Comparison of ENCODE assay signal across 22 mouse cellular contexts in the genomic region with DNA sequence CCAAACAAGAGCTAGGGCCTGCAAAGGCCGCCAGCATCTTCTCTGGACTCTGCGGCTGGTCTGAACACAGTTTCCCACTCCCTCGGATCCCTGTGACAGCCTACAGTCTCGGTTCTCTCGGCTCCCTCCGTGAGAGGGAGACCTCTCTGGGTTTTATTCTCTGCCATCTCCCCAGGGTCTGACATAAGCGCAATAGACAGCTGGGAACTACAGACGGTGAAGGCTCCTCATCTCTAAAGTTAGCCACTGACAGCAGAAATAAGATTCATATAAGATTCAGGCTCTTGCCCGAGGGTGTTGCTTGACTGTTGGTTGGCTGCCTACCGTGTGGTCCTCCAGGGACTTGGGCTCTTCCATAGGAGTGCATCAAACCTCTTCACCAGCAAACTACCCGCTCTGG. TPM values are rescaled to one million over a fixed set of nuclear protein-coding genes. Genes with fewer than 3 reads are reported as not detected.
DNase-seq lines count a peak whose midpoint lies in the region; ATAC-seq lines count a peak whose summit lies in the region.
"Had no signal": no experiment of that assay in that cellular context is flagged by ENCODE, and none has a peak within 500 bp of the region (broad histone marks: within the 10 kb centered on the region; RNA-seq: fewer than 3 reads in every experiment).

No protein-coding gene starts in this region.

- H3K4me3 ChIP-seq in forebrain, embryonic 12.5 days (replicated peaks): no peak overlapping the region
- H3K4me3 ChIP-seq in forebrain, embryonic 14.5 days (ENCODE audit: low read depth, low read length): no peak overlapping the region
- no peak overlapping the region for H3K4me3 ChIP-seq in hindbrain, embryonic 13.5 days
- H3K4me3 ChIP-seq in hindbrain, embryonic 14.5 days (replicated peaks; ENCODE audit: low read length): no peak overlapping the region
- no peak overlapping the region for H3K4me3 ChIP-seq in neural tube, embryonic 12.5 days
- no peak overlapping the region for H3K4me3 ChIP-seq in stomach, embryonic 16.5 days (replicated peaks; ENCODE audit: low read length)
- H3K4me3 ChIP-seq: hindbrain, embryonic 15.5 days; limb, embryonic 13.5 days; lung, embryonic 15.5 days; midbrain, embryonic 10.5 days had no signal

- no peak overlapping the region for H3K9ac ChIP-seq in forebrain, embryonic 12.5 days
- H3K9ac ChIP-seq in forebrain, embryonic 14.5 days (ENCODE audit: low read length): no peak overlapping the region
- no peak overlapping the region for H3K9ac ChIP-seq in hindbrain, embryonic 13.5 days
- H3K9ac ChIP-seq in hindbrain, embryonic 14.5 days: no peak overlapping the region
- H3K9ac ChIP-seq in neural tube, embryonic 12.5 days: 0 out of 2 replicates have a peak overlapping the region, but pooled peaks have one; percentile 18
- 0 out of 2 replicates have a peak overlapping the region, but pooled peaks have one; percentile 17 for H3K9ac ChIP-seq in stomach, embryonic 16.5 days (ENCODE audit: low read length)
- H3K9ac ChIP-seq: hindbrain, embryonic 15.5 days; limb, embryonic 13.5 days; lung, embryonic 15.5 days had no signal

- peaks cover 97% of the 10 kb centered on the region for H3K36me3 ChIP-seq in forebrain, embryonic 12.5 days (replicated peaks)
- H3K36me3 ChIP-seq in forebrain, embryonic 14.5 days (ENCODE audit: control insufficient read depth, insufficient read depth, low read length): peaks cover 97% of the 10 kb centered on the region
- H3K36me3 ChIP-seq in hindbrain, embryonic 13.5 days: peaks cover 97% of the 10 kb centered on the region
- peaks cover 96% of the 10 kb centered on the region for H3K36me3 ChIP-seq in hindbrain, embryonic 14.5 days (replicated peaks; ENCODE audit: control insufficient read depth, insufficient read depth)
- H3K36me3 ChIP-seq in neural tube, embryonic 12.5 days: peaks cover 97% of the 10 kb centered on the region
- peaks cover 23% of the 10 kb centered on the region for H3K36me3 ChIP-seq in stomach, embryonic 16.5 days (ENCODE audit: control insufficient read depth, insufficient read depth, low read length)

- no peak for DNase-seq in forebrain, embryonic 14.5 days (ENCODE audit: low spot score)
- no peak for DNase-seq in hindbrain, embryonic 14.5 days (ENCODE audit: low spot score)
- DNase-seq in neural tube, embryonic 10.5 days (ENCODE audit: extremely low spot score, low spot score): no peak
- no peak for DNase-seq in yolk sac, embryonic 10.5 days (ENCODE audit: low spot score)
- DNase-seq: cerebellum, postnatal 10 days; gastrocnemius, postnatal 36 days; heart, adult 18-20 months; heart, postnatal 36 days; kidney, adult 8-10 months; layer of hippocampus, postnatal 36 days; thymus, postnatal 25 days had no signal

- 0 out of 2 replicates have a peak overlapping the region, but pooled peaks have one; percentile 15 for H3K27ac ChIP-seq in forebrain, embryonic 12.5 days
- H3K27ac ChIP-seq in forebrain, embryonic 14.5 days (ENCODE audit: low read depth, low read length): no peak overlapping the region
- H3K27ac ChIP-seq in hindbrain, embryonic 13.5 days: peak overlapping the region; percentile 35; the same call in 1 of the 2 replicates
- no peak overlapping the region for H3K27ac ChIP-seq in hindbrain, embryonic 14.5 days
- 0 out of 2 replicates have a peak overlapping the region, but pooled peaks have one; percentile 20 for H3K27ac ChIP-seq in neural tube, embryonic 12.5 days
- H3K27ac ChIP-seq in stomach, embryonic 16.5 days (ENCODE audit: low read length): peak overlapping the region; percentile 47; the same call in 1 of the 2 replicates
- H3K27ac ChIP-seq: hindbrain, embryonic 15.5 days; kidney, postnatal 0 days; limb, embryonic 13.5 days; lung, embryonic 15.5 days; midbrain, embryonic 10.5 days had no signal

- WGBS in forebrain, embryonic 12.5 days: 85% methylated on average over 11 of the region's 11 CpGs
- 83% methylated on average over 11 of the region's 11 CpGs for WGBS in forebrain, embryonic 14.5 days
- 83% methylated on average over 11 of the region's 11 CpGs for WGBS in hindbrain, embryonic 13.5 days
- WGBS in hindbrain, embryonic 14.5 days: 82% methylated on average over 11 of the region's 11 CpGs
- 84% methylated on average over 11 of the region's 11 CpGs for WGBS in neural tube, embryonic 12.5 days
- WGBS in stomach, embryonic 16.5 days: 77% methylated on average over 11 of the region's 11 CpGs

- H3K4me2 ChIP-seq in forebrain, embryonic 12.5 days: no peak overlapping the region
- no peak overlapping the region for H3K4me2 ChIP-seq in forebrain, embryonic 14.5 days (ENCODE audit: low read length)
- H3K4me2 ChIP-seq in hindbrain, embryonic 13.5 days: no peak overlapping the region
- no peak overlapping the region for H3K4me2 ChIP-seq in hindbrain, embryonic 14.5 days (replicated peaks)
- H3K4me2 ChIP-seq in neural tube, embryonic 12.5 days (replicated peaks): no peak overlapping the region
- H3K4me2 ChIP-seq in stomach, embryonic 16.5 days (ENCODE audit: low read depth, low read length): no peak overlapping the region
- H3K4me2 ChIP-seq: heart, embryonic 11.5 days; hindbrain, embryonic 15.5 days; limb, embryonic 13.5 days; liver, embryonic 11.5 days; lung, embryonic 15.5 days had no signal

- no peak for ATAC-seq in forebrain, embryonic 12.5 days (ENCODE audit: low FRiP score)
- no peak for ATAC-seq in forebrain, embryonic 14.5 days
- no peak for ATAC-seq in hindbrain, embryonic 13.5 days (ENCODE audit: low FRiP score)
- no peak for ATAC-seq in hindbrain, embryonic 14.5 days (ENCODE audit: low FRiP score)
- ATAC-seq in neural tube, embryonic 12.5 days (ENCODE audit: low FRiP score, low read depth): no peak
- ATAC-seq in stomach, embryonic 16.5 days (ENCODE audit: insufficient read depth, low FRiP score): no peak

- no peaks in the 10 kb centered on the region; the same call in 1 of the 2 replicates for H3K4me1 ChIP-seq in forebrain, embryonic 12.5 days
- H3K4me1 ChIP-seq in forebrain, embryonic 14.5 days (ENCODE audit: control insufficient read depth, insufficient read depth, low read length): no peaks in the 10 kb centered on the region
- H3K4me1 ChIP-seq in hindbrain, embryonic 13.5 days (replicated peaks): peaks cover 9% of the 10 kb centered on the region; the same call in 1 of the 2 replicates
- H3K4me1 ChIP-seq in hindbrain, embryonic 14.5 days (replicated peaks; ENCODE audit: control insufficient read depth, insufficient read depth, low read length): no peaks in the 10 kb centered on the region
- H3K4me1 ChIP-seq in neural tube, embryonic 12.5 days: peaks cover 3% of the 10 kb centered on the region; the same call in 1 of the 2 replicates
- H3K4me1 ChIP-seq in stomach, embryonic 16.5 days (ENCODE audit: control insufficient read depth, insufficient read depth, low read length): no peaks in the 10 kb centered on the region
- H3K4me1 ChIP-seq: hindbrain, embryonic 15.5 days; lung, embryonic 15.5 days had no signal

- H3K27me3 ChIP-seq in forebrain, embryonic 12.5 days: no peaks in the 10 kb centered on the region
- H3K27me3 ChIP-seq in forebrain, embryonic 14.5 days (replicated peaks; ENCODE audit: control insufficient read depth, insufficient read depth, low read length): no peaks in the 10 kb centered on the region
- H3K27me3 ChIP-seq in hindbrain, embryonic 13.5 days: no peaks in the 10 kb centered on the region
- no peaks in the 10 kb centered on the region for H3K27me3 ChIP-seq in hindbrain, embryonic 14.5 days (ENCODE audit: control insufficient read depth, insufficient read depth, low read length)
- H3K27me3 ChIP-seq in neural tube, embryonic 12.5 days (replicated peaks): no peaks in the 10 kb centered on the region
- no peaks in the 10 kb centered on the region for H3K27me3 ChIP-seq in stomach, embryonic 16.5 days (ENCODE audit: control insufficient read depth, insufficient read depth, low read length)
- H3K27me3 ChIP-seq: hindbrain, embryonic 15.5 days; limb, embryonic 13.5 days; lung, embryonic 15.5 days had no signal

- H3K9me3 ChIP-seq in forebrain, embryonic 12.5 days: no peaks in the 10 kb centered on the region
- H3K9me3 ChIP-seq in forebrain, embryonic 14.5 days (replicated peaks; ENCODE audit: control insufficient read depth, low read length): no peaks in the 10 kb centered on the region
- no peaks in the 10 kb centered on the region for H3K9me3 ChIP-seq in hindbrain, embryonic 13.5 days
- no peaks in the 10 kb centered on the region for H3K9me3 ChIP-seq in hindbrain, embryonic 14.5 days (ENCODE audit: control insufficient read depth, low read length)
- H3K9me3 ChIP-seq in neural tube, embryonic 12.5 days: no peaks in the 10 kb centered on the region
- H3K9me3 ChIP-seq in stomach, embryonic 16.5 days (replicated peaks; ENCODE audit: control insufficient read depth, low read length): no peaks in the 10 kb centered on the region
- H3K9me3 ChIP-seq: hindbrain, embryonic 15.5 days; limb, embryonic 13.5 days; lung, embryonic 15.5 days; midbrain, embryonic 10.5 days had no signal

RNA-seq across cellular contexts. Expression of a gene that starts 22.4 kb away (rescaled TPM):
- 0.38 and 0.57 TPM in 2 replicates for polyA plus RNA-seq in forebrain, embryonic 12.5 days (2016; fragmentation: Nextera tagmentation; extraction: Ambion mirVana)
- polyA plus RNA-seq in forebrain, embryonic 14.5 days (2014; fragmentation: Nextera tagmentation; extraction: Ambion mirVana): 0.27 and 0.38 TPM in 2 replicates
- polyA plus RNA-seq in hindbrain, embryonic 13.5 days (2015; fragmentation: Nextera tagmentation; extraction: Ambion mirVana): 0.38 and 0.53 TPM in 2 replicates
- 0.21 and 0.41 TPM in 2 replicates for polyA plus RNA-seq in hindbrain, embryonic 14.5 days (2014; fragmentation: Nextera tagmentation; extraction: Ambion mirVana)
- polyA plus RNA-seq in neural tube, embryonic 12.5 days (2016; fragmentation: Nextera tagmentation; extraction: Ambion mirVana): 0.46 and 0.54 TPM in 2 replicates
- 0.10 TPM in 2 replicates for polyA plus RNA-seq in stomach, embryonic 16.5 days (2015; fragmentation: Nextera tagmentation; extraction: Ambion mirVana)

RNA-seq across cellular contexts. Expression of a gene that starts 28.3 kb away (rescaled TPM):
- 41.9 and 43.7 TPM in 2 replicates for polyA plus RNA-seq in forebrain, embryonic 12.5 days (2016; fragmentation: Nextera tagmentation; extraction: Ambion mirVana)
- 26.1 and 31.3 TPM in 2 replicates for polyA plus RNA-seq in forebrain, embryonic 14.5 days (2014; fragmentation: Nextera tagmentation; extraction: Ambion mirVana)
- 36.9 and 39.0 TPM in 2 replicates for polyA plus RNA-seq in hindbrain, embryonic 13.5 days (2015; fragmentation: Nextera tagmentation; extraction: Ambion mirVana)
- polyA plus RNA-seq in hindbrain, embryonic 14.5 days (2014; fragmentation: Nextera tagmentation; extraction: Ambion mirVana): 29.0 and 33.6 TPM in 2 replicates
- polyA plus RNA-seq in neural tube, embryonic 12.5 days (2016; fragmentation: Nextera tagmentation; extraction: Ambion mirVana): 45.5 and 51.3 TPM in 2 replicates
- 24.6 and 26.0 TPM in 2 replicates for polyA plus RNA-seq in stomach, embryonic 16.5 days (2015; fragmentation: Nextera tagmentation; extraction: Ambion mirVana)

Comparison
In these comparisons a context has a peak if more than half of its experiments do, and no peak if none do; other contexts are left out.
1. H3K27ac ChIP-seq: peak in forebrain, embryonic 12.5 days (single experiment), hindbrain, embryonic 13.5 days (single experiment), neural tube, embryonic 12.5 days (single experiment) and stomach, embryonic 16.5 days (single experiment); none in forebrain, embryonic 14.5 days (single experiment) and hindbrain, embryonic 14.5 days (single experiment).
2. H3K9ac ChIP-seq: peak in neural tube, embryonic 12.5 days (single experiment) and stomach, embryonic 16.5 days (single experiment); none in forebrain, embryonic 12.5 days (single experiment), forebrain, embryonic 14.5 days (single experiment), hindbrain, embryonic 13.5 days (single experiment) and hindbrain, embryonic 14.5 days (single experiment).